Mouse (Mus musculus): ENCODE results near the gene Ttc12. TPM values are rescaled to one million over a fixed set of nuclear protein-coding genes. Genes with fewer than 3 reads are reported as not detected.

The Ttc12 gene
- total RNA-seq, 2 experiments from 2014 or later: 1.3 to 1.4 TPM

DNA sequence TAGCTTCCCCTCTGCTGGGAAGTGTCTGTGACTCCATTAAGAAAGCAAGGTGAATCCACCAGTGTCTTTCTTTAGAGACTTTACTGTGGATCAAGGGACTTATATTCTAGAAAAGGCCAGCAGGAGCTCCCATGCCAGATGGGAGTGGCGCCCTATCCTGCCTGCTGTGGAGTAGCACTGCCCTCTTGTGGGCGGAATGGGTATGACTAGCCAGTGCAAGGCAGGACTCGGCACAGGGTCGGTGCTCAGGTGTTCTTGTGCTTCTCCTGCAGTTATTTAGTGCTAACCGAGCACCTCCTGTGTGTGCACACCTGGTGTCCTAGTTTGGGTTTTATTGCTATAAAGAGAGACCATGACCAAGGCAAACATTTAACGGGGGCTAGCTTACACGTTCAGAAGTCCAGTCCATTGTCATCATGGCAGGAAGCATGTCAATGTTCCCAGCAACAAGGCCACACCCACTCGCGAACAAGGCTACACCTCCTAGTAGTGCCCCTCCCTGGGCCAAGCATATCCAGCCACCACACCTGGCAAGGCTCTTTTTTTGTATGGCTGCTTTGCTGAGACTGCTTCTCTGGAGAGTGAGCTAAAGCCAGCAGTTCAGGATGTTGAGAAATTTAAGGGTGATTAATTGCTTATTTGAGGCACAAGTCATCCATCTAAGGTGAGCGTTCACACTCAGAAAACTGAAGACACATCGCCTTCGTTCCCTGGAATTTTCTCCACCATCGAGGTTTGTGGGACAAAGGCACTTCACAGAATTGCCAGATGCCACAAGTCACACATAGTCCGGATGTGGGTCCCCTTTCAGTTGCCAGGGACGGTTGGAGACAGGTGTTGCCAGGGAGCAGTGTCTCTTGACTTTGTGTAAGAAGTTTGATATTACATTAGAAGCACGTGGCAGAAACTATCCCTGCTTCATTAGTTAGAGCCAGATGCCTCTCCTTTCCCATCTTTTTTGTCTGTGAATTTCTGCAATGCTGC lies 3.2 kb upstream of the Ttc12 start:
- peak; percentile 75 to 82 for DNase-seq

DNA sequence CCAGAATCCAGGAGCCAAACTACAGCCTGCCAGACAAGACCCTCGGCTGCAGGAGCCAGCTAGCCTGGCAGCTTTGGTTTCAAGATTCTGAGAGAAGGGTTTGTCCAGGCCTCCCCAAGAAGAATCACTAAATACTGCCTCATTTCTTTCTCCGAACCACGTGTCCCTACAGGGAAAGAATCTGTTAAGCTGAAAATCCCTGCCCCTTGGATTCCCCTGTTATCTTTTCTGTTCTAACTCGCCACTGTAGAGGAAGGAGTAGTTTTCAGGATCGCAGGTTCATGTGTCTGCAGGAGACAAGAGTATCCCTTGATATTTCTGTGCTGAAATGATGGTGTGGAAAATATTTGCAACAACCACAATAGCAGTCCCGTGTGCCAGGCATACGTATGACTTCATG lies 2.2 kb upstream of the Ttc12 start:
- DNase-seq: no peak

DNA sequence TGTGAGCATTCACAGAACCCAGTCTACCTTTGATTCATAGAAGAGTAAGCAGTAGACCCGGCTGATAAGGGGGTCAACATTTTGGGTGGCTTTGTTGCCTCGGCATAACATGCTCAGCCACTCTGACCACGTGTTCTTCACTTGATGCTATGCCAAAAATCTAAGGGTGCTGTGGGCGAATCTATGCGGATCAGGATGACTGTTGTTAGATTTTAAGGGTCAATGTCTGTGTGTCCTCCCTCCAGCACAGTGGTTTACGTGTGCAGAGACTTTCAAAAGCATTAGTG lies 1.6 kb upstream of the Ttc12 start:
- DNase-seq: no peak

DNA sequence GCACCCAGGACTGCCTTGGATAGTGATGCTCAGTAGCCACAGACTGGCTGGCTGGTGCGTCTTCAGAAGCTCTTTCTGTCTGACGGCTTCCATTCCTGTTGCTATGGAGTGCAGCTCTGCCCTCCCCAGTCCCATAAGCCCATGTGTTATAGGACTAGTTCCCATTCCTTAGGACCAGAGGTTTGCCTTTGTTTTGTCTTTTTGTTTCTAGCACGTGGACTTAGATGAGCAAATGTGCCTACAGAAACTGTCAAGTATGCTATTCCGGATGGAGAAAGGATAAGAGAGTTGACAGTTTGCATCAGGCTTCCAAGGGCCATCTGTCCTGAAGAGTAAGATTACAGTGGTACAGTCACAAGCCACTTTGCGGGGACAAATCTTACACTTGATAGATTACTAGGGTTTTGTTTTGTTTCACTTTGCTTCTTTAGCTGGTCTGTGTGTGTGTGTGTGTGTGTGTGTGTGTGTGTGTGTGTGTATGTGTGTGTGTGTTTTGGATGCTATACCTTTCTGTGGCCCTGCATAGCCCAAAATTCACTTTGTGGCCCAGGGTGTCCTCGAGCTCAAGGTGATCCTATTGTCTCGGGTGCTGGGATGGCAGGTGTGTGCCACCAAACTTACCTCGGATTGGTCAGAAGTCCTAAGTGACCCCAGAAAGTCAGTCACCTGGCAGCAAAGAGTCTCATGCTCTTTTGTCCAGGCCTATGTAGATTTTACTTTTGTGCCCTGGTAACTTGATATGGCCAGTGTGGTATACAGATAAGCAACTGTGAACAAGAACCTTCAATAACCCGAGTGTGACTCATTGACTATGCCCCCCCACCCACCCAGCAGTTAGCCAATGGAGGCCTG lies 1.0 kb upstream of the Ttc12 start:
- DNase-seq: no peak

DNA sequence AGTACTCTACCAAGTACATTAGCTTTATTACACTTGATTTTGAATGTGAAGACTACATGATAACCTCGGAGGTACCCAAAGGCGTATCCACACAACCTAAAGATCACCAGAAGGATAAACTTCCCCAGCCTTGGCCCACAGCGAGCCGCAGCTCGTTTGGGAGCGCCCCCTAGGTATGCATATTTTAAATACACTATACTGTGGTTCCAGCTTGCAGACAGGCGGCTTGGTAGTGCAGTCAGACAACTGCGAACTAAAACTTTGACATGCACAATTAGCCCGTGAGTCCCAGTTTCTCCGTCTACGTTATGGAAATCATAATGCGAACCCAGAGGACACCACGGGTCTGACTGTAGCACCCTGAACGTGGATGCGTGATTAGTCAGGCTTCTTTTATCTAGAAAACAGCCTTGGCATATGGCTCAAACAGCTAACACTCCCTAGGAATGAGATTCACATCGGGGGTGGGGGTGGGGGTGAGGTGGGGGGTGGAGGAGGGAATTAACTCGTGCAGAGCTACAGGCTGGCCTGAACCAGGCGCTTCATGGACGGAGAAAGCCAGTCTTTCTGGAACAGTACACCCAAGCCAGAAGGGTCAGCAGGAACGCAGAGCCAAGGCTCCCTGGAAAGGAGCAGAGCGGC lies 654 bp downstream of the Ttc12 start:
- DNase-seq: no peak

DNA sequence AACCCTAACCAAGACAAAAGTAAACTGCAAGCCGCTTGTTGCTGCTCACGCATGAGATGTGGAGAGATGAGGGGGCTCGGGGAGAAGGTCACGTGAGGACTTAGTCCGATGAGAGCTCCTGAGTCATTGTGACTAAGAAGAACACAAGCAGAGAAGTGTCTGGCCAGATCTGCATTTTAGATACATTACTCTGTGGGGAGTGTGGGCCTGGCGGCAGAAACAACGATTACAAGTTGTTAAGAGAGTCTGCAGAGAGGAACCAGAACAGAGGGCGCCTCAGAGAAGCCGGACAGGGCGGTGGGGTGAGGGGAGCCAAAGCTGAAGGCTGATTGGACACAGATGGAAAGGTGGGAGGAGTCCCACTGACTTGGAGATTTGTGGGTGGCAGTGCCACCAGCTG lies 2.7 kb downstream of the Ttc12 start:
- DNase-seq: no peak

DNA sequence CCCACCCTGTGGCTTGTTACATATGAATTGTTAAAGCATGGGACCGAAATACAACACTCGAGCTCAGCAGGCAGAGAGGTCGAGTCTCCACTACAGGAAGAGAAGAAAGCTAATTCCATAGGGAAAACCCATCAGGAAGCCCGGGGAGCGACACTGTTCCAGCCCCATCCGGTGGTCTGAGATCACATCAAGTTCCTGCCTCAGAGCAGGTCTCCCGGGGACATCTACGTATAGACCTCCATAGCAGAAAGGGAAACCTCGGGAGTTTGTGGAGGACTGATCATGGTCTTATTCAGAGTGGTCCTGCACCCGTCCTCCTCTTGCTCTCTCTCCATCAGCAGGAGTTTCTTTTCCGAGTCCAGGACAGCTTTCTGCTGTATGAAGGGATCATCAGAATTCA lies 13.9 kb downstream of the Ttc12 start:
- DNase-seq: no peak

DNA sequence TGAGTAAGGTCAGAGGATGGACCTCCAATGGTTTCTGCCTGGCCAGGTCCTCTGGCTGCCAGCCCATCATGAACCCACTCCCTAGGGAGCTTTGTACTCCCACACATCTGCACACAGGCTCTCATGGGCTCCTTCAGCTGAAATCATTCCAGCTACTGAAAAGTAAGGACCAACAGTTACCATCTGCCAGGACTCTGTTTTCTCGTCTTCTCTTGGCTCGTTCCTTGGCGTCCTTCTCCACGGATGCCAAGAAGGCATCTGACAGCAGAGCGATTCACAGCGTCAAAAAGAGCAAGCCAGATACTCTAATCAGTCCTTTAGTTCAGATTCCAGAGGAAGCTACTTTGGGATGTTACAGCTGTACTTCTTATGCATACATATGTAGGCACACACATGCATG lies 15.1 kb downstream of the Ttc12 start:
- DNase-seq: no peak

DNA sequence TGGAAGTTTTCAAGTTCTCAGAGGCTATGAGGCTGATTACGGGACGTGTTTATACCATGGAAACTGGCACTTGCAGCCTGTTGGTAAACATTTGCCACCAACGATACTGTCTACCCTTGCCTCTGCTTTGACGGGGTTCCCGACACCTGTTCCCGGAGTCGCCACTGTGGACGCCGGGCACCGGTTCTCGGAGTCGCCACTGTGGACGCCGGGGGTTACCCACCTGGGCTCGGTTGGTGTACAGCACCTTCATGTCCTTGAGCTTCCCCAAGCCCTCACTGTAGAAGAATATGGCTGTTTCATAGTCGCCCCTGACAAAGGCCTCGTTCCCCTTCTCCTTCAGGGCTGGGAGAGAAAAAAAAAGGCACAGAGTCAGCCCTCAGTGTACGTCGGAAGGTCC lies 16.0 kb downstream of the Ttc12 start:
- DNase-seq: no peak

DNA sequence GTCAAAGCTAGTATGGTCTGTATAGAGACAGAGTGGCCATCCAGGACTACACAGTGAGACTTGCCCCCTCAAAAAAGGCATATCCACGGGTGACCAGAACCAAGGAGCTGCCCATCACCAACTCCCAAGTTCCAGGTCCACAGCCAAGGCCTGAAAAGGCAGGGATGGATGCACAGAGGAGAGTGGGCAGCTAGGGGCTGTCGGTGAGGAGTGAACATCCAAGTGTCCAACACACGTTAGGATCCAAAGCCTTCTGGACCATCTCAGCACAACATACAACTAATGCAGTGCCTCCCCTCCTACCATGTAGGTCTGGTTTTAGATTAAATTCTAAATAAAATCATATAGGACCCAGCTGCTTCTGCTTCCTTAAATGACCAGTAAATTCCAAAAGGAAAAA lies 29.9 kb downstream of the Ttc12 start:
- no peak for DNase-seq

DNA sequence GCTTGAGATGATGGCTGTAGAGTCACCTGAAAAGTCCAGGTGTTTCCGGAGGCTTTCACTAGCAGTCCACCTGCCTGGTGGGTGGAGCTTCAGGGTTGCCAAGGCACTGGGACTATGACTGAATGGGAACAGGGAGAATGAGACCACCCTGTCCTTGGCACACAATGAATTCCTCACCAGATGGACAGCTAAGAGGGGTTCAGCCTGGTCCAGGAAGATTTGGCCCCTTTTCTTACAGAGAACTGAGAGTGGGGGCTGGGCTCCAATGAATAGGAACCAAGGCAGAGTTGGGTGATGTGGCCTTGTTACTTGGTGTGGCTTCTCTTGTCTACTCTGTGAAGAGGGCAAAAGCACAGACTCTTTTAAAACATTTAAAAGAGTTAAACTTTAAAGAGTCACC lies 33.6 kb downstream of the Ttc12 start:
- no peak for DNase-seq

DNA sequence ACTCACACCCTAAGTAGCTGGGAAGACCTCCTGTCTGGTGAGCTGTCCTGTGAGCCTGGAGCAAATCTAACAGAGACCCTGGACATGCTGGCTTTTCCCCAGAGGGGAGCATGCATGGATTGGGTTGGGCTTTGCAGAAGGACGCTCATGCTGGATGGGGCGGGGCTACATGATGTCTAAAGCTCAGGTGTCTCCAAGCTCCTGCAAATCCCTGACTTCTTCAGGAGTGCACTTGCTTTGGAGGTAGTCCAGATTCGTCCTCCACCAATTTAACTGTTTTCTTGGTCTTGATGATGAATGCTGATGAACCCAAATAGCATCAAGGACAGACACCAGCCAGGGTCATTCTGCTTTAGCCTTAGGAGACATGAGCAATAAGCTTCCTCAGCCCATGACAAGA lies 35.5 kb downstream of the Ttc12 start:
- no peak for DNase-seq

DNA sequence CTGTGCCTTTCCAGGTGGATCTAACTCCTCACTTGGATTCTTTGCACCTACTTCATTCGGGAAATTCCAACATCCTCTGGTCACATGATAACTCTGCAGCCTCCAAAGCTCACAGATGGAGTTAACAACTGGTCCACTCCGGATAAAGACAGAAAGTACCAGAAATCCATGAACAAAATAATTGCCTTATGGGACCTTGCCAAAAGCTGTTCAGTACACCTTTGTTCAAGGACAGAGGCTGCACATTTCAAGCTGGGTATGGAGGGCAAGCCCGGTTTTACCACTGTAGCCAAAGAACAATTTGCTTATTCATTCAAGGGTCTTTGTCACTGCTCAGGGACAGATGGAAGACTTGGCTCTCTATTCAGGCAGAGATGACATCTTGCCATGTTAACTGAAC lies 43.4 kb downstream of the Ttc12 start:
- DNase-seq: no peak

DNA sequence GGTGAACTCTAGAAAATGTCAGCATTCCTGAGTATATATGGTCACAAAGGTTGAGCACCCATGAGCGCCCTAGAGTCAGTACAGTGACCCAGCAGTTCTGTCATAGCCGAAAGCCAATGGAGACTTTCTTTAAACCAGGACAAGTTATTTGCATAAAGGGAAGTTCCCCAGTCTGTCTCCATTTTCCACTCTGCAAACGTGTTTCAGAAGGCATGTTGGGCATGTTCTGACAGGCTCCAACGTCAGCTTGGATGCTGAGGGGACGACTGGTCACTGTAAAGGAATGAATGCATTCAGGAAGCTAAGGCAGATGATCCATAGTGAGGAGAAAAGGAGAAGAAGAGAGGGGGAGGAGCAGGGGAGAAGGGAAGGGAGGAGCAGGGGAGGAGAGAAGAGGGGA lies 58.5 kb downstream of the Ttc12 start:
- no peak for DNase-seq

DNA sequence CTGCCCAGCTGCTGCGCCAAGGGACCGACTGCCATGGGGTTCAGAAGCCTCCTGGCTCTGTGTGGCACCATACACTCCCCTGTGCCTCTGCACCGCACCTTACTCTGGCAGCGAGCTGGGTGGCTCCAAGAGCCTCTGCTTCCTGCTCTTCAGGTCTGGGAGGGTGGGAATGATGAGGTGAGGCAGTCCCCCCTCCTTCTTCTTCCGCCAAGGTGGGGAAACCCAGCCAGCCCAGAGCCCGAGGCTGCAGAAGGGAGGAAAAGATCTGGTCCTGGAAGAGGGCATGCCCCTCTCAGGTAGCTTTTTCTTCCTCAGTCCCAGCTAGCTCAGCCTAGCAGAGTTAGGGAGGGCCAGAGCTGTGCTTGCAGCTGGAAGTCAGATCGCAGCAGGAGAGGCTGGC lies 59.1 kb downstream of the Ttc12 start, which contains the start of gene Ankk1:
Ankk1 (minus strand) TSS at position 101 of the 400 bp plus-strand sequence.
- no peak for DNase-seq

DNA sequence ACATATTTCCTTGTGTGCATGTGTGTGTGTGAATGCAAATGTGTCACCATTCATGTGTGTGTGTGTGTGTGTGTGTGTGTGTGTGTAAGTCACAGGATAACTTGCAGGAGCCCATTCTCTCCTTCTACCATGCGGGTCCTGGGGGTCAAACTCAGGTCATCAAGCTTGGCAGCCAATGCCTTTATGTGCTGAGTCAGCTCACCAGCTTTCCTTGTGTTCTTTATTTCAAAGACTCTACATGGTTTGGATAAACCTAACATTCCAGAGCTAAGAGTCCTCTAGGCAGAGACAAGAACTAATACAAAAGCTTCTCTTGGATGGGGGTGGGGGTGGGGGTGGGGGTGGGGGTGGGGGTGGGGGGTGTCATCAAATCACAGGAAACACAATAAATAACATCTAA lies 60.4 kb downstream of the Ttc12 start:
- DNase-seq: no peak

DNA sequence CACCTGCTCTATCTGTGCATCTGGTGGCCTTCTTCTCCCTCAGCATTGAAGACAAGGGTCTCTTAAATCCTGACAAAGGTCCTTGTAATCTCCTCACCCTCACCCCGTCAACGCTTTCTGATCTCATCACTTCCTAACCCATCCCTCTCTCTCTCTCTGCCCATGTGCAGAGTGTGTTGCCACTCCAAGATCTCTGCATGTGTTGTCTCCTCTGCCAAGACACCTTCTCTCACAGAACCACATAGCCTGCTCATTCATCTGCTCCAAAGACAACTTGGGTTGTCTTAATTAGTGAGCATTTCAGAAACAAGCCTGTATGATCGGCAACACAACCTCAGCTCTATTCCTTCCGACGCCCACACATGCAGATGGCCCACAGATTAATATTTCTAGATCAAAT lies 62.2 kb downstream of the Ttc12 start:
- no peak for DNase-seq

DNA sequence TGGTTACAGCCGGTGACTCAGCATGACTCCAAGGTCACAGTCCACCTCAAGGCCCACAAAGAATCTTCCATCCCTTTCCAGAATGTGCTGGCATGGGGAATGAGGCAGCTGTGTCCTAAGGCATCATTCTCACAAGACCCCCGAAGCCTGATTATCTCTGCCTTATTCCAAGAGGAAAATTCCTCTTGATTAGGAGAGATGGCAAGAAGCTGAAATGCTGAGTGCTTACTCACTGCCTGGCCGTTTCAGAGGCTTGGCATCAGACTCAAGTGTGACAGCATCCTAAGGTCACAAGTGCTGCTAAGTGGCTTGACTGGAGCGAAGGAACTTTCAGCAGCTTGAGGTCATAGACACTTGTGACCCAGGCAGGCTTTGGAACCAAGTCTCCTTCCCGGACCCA lies 75.4 kb downstream of the Ttc12 start:
- DNase-seq: no peak

DNA sequence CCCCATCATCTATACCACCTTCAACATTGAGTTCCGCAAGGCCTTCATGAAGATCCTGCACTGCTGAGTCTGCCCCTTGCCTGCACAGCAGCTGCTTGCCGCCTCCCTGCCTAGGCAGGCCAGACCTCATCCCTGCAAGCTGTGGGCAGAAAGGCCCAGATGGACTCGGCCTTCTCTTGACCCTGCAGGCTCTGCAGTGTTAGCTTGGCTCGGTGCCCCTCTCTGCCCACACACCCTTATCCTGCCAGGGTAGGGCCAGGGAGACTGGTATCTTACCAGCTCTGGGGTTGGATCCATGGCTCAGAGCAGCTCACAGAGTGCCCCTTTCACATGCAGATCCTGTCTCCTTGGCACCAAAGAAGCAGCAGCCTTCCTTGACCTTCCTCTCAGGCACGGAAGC lies 79.0 kb downstream of the Ttc12 start:
- no peak for DNase-seq

DNA sequence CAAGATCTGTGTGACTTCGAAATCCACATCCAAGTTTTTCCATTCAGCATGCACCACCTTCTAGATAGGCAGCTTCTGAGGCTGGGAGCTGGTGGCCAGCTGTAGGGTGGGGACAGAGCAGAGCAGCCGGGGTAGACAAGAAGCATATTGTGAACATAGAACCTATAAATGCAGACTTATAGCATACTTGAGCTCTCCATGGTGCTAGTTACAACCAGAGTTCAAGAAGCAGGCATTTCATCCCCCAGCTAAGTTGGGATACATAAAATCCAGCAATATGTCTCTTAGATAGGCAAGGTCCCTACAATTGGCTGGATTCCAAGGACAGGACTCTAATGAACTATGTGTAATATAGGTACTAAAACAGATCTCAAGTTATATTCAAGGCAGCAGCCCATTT lies 82.3 kb downstream of the Ttc12 start:
- no peak for DNase-seq

DNA sequence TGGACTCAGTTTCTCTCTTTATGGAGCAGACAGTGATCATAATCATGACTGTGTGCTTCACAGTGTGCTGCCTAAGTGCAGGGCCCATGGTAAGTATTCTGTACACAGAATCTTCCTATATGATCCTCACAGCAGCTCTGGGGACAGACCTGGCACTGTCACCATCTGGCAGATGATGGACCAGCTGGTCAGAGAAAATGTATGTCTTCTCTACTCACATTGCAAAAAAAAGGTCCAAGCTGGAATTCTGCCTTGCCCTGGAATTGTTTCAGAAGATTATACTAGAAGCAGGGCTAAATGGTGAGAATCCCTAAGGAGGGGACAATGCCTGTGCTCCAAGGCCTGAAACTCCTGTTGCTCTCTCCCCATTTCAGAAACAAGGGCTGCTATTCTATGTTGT lies 90.0 kb downstream of the Ttc12 start:
- DNase-seq: no peak

DNA sequence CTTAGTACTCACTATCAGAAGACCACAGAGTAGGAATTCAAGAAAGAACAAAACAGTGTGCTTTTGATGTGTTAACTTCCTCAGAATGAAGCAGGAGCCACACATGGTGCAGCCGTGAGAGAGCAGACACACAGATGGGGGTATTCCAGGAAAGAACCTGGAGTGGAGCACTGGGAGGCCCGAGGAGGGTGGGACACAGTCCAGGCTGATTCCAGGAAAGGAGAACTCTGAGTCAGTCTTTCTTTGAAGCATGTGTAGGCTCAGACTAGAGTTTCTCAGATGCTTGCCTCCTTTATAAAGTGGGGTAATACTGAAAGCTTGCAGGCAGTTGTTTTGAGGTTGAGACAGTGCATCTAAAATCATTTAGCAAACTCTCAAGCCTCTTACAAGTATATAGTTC lies 93.8 kb downstream of the Ttc12 start:
- no peak for DNase-seq
